Mouse (Mus musculus) limb, embryonic 14.5 days (tissue): Measurements from ENCODE around the gene Actrt2. TPM values are rescaled to one million over a fixed set of nuclear protein-coding genes. Genes with fewer than 3 reads are reported as not detected.
A peak's percentile ranks its signal among the peaks of the same experiment; 100 is the strongest.

Source experiments
- ATAC-seq: fragments of 200-750 bp; cut with Nextera tagmentation; 2 replicates; pipeline ENCODE4 v1.8.0; 2017; ENCODE audit warnings: low read depth, moderate number of reproducible peaks, moderate TSS enrichment; ENCODE audit not compliant: low FRiP score
- DNase-seq: peaks from one replicate; pipeline ENCODE4 v3.0.0-alpha.2; 2015; ENCODE audit warnings: low spot score
- H3K27ac ChIP-seq: fragments of 300-500 bp; sonication (generic); replicated peaks from 2 replicates; pipeline ENCODE4 v1.5.1; 2014; ENCODE audit warnings: low read depth, mild to moderate bottlenecking, low read length, moderate library complexity, mixed read lengths
- H3K27me3 ChIP-seq: fragments of 300-500 bp; sonication (generic); 2 replicates; pipeline ENCODE4 v1.6.1; 2014; ENCODE audit warnings: low read length, mixed read lengths; ENCODE audit not compliant: control insufficient read depth, insufficient read depth
- H3K36me3 ChIP-seq: fragments of 300-500 bp; sonication (generic); 2 replicates; pipeline ENCODE4 v1.6.1; 2014; ENCODE audit warnings: mild to moderate bottlenecking, low read length, moderate library complexity, mixed read lengths; ENCODE audit not compliant: control insufficient read depth, insufficient read depth
- H3K4me1 ChIP-seq: fragments of 300-500 bp; sonication (generic); 2 replicates; pipeline ENCODE4 v1.6.1; 2014; ENCODE audit warnings: antibody characterized with exemption, low read length, mixed read lengths; ENCODE audit not compliant: control insufficient read depth, insufficient read depth
- H3K4me2 ChIP-seq: fragments of 300-500 bp; sonication (generic); replicated peaks from 2 replicates; pipeline ENCODE4 v1.6.1; 2014; ENCODE audit warnings: low read depth, mild to moderate bottlenecking, low read length, moderate library complexity; ENCODE audit not compliant: severe bottlenecking
- H3K4me3 ChIP-seq: fragments of 300-500 bp; sonication (generic); replicated peaks from 2 replicates; pipeline ENCODE4 v1.5.1; 2014; ENCODE audit warnings: low read length
- H3K9ac ChIP-seq: fragments of 300-500 bp; sonication (generic); 2 replicates; pipeline ENCODE4 v1.6.1; 2014; ENCODE audit warnings: mild to moderate bottlenecking, low read depth, low read length, moderate library complexity; ENCODE audit not compliant: severe bottlenecking
- H3K9me3 ChIP-seq: fragments of 300-500 bp; sonication (generic); 2 replicates; pipeline ENCODE4 v1.6.1; 2016; ENCODE audit warnings: low read length; ENCODE audit not compliant: control insufficient read depth
- POLR2A ChIP-seq: fragments of 200-500 bp; IDR thresholded peaks from 2 replicates; pipeline ENCODE4 v1.8.0; 2012; ENCODE audit warnings: inconsistent platforms, mild to moderate bottlenecking, moderate library complexity, borderline replicate concordance; ENCODE audit not compliant: insufficient read depth, insufficient read length; ENCODE audit errors: extremely low read depth
- WGBS: fragments of 180-500 bp; shearing (Covaris S2); extraction: QIAGEN DNeasy Blood & Tissue Kit; methylation state at CpG from one replicate; pipeline ENCODE4 v1.1.7; 2014; 5-methylcytosine and 5-hydroxymethylcytosine counted together
- polyA plus RNA-seq, 2 experiments: library from polyadenylated mRNA; depleted of rRNA in 1 of 2; stranded (reverse) in 1 of 2; unstranded in 1 of 2; fragments of >200 nt; fragmentation: Nextera tagmentation in 1 of 2; extraction: Ambion mirVana in 1 of 2; gene quantifications; 2 replicates each; pipeline versions ENCODE4 v1.2.1 to v1.2.3; 2012 to 2014

Actrt2 gene
- polyA plus RNA-seq, 2 experiments = not detected

- TF ChIP-seq POLR2A = no peak
- Histone ChIP-seq H3K9me3 (no peaks in the 10 kb centered on the region), H3K4me3 (no peak overlapping the region), H3K4me1 (peaks cover 75% of the 10 kb centered on the region), H3K27ac (no peak overlapping the region), H3K27me3 (peaks cover 5% of the 10 kb centered on the region; the same call in 1 of the 2 replicates), H3K9ac (no peak overlapping the region), H3K36me3 (no peaks in the 10 kb centered on the region), H3K4me2 (no peak overlapping the region)
- ATAC-seq (no peak), DNase-seq (no peak)
- WGBS = 77% methylated on average over 1 of the region's 1 CpGs
Observed at GRCm38 (mm10) chr4:154706442-154706841, 38.8 kb upstream of the Actrt2 start.

GRCm38 (mm10) chr4:154705681-154706080, 38.0 kb upstream of the Actrt2 start:
- Histone ChIP-seq H3K36me3 (no peaks in the 10 kb centered on the region), H3K27ac (no peak overlapping the region), H3K4me3 (no peak overlapping the region), H3K9me3 (no peaks in the 10 kb centered on the region), H3K4me1 (peaks cover 79% of the 10 kb centered on the region), H3K9ac (no peak overlapping the region), H3K27me3 (peaks cover 5% of the 10 kb centered on the region; the same call in 1 of the 2 replicates), H3K4me2 (no peak overlapping the region)
- no peak for DNase-seq
- TF ChIP-seq POLR2A = no peak
- ATAC-seq = no peak
- WGBS = 36% methylated on average over 4 of the region's 4 CpGs

DNA sequence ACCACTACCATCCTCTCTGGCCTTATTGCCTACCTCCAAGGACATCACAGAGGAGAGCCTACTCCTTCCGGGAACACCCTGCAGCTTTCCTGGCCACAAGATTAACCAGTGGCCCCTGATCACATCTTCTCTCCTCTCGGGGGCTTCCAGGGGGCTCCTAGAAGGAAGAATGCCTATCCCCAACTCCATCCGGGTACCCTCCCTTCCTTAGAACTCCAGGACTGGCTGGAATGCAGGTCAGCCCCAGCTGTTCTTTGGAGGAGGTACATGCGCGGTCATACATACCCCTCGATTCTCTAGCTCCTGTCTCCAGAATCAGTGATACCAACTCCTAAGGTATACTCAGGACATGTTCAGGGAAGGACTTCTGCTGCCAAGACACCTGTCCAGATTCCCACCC, 37.4 kb upstream of the Actrt2 start:
- Histone ChIP-seq H3K9ac (no peak overlapping the region), H3K27me3 (0 out of 2 replicates have a peak, but pooled peaks cover 1% of the 10 kb centered on the region), H3K27ac (no peak overlapping the region), H3K4me2 (no peak overlapping the region), H3K9me3 (no peaks in the 10 kb centered on the region), H3K4me3 (no peak overlapping the region), H3K36me3 (no peaks in the 10 kb centered on the region), H3K4me1 (peaks cover 76% of the 10 kb centered on the region)
- ATAC-seq (no peak), DNase-seq (no peak)
- WGBS = 76% methylated on average over 6 of the region's 6 CpGs
- TF ChIP-seq POLR2A = no peak

GRCm38 (mm10) chr4:154704591-154704990, 36.9 kb upstream of the Actrt2 start:
- Histone ChIP-seq H3K4me2 (no peak overlapping the region), H3K27me3 (no peaks in the 10 kb centered on the region), H3K27ac (no peak overlapping the region), H3K9ac (no peak overlapping the region), H3K36me3 (no peaks in the 10 kb centered on the region), H3K9me3 (no peaks in the 10 kb centered on the region), H3K4me3 (no peak overlapping the region), H3K4me1 (peaks cover 72% of the 10 kb centered on the region)
- DNase-seq (no peak), ATAC-seq (no peak)
- no peak for TF ChIP-seq POLR2A
- 89% methylated on average over 7 of the region's 7 CpGs for WGBS

GRCm38 (mm10) chr4:154703426-154704070, 35.9 kb upstream of the Actrt2 start:
- WGBS = 17% methylated on average over 7 of the region's 7 CpGs
- no peak for ATAC-seq
- H3K4me1 ChIP-seq = peaks cover 72% of the 10 kb centered on the region
- H3K9me3 ChIP-seq = no peaks in the 10 kb centered on the region
- no peaks in the 10 kb centered on the region for H3K27me3 ChIP-seq
- DNase-seq = peak; percentile 71
- no peak overlapping the region for H3K4me2 ChIP-seq
- TF ChIP-seq POLR2A = no peak
- H3K36me3 ChIP-seq = no peaks in the 10 kb centered on the region
- no peak overlapping the region for H3K4me3 ChIP-seq
- H3K9ac ChIP-seq = no peak overlapping the region
- H3K27ac ChIP-seq = no peak overlapping the region

GRCm38 (mm10) chr4:154702931-154703330, 35.3 kb upstream of the Actrt2 start:
- Histone ChIP-seq H3K4me2 (no peak overlapping the region), H3K4me3 (no peak overlapping the region), H3K27ac (no peak overlapping the region), H3K9me3 (no peaks in the 10 kb centered on the region), H3K9ac (no peak overlapping the region), H3K36me3 (no peaks in the 10 kb centered on the region), H3K27me3 (no peaks in the 10 kb centered on the region), H3K4me1 (peaks cover 72% of the 10 kb centered on the region)
- no peak for DNase-seq
- ATAC-seq = no peak
- no peak for TF ChIP-seq POLR2A
- 84% methylated on average over 7 of the region's 7 CpGs for WGBS
